Comparison of ENCODE assay signal across 31 mouse cellular contexts in genomic region chr19:10811471-10811870, GRCm38 (mm10). TPM values are rescaled to one million over a fixed set of nuclear protein-coding genes. Genes with fewer than 3 reads are reported as not detected.
"Had no signal": no experiment of that assay in that cellular context is flagged by ENCODE, and none has a peak within 500 bp of the region (broad histone marks: within the 10 kb centered on the region; RNA-seq: fewer than 3 reads in every experiment).

No protein-coding gene starts in this region.

- H3K36me3 ChIP-seq: heart, embryonic 13.5 days; heart, embryonic 15.5 days; hindbrain, embryonic 12.5 days; kidney, embryonic 15.5 days; limb, embryonic 13.5 days; limb, embryonic 15.5 days; liver, embryonic 12.5 days had no signal

- H3K4me3 ChIP-seq: heart, adult 2 months; heart, embryonic 13.5 days; heart, embryonic 15.5 days; hindbrain, embryonic 12.5 days; kidney, embryonic 15.5 days; layer of hippocampus, adult 2 months; left cerebral cortex, adult 2 months; limb, embryonic 13.5 days; limb, embryonic 15.5 days; liver, embryonic 12.5 days had no signal

- H3K4me1 ChIP-seq: heart, embryonic 13.5 days; heart, embryonic 15.5 days; kidney, embryonic 15.5 days; limb, embryonic 15.5 days; liver, embryonic 12.5 days had no signal

- H3K27ac ChIP-seq: heart, adult 2 months; heart, embryonic 13.5 days; heart, embryonic 15.5 days; hindbrain, embryonic 12.5 days; hindbrain, embryonic 14.5 days; kidney, embryonic 15.5 days; kidney, postnatal 0 days; layer of hippocampus, adult 2 months; limb, embryonic 13.5 days; limb, embryonic 15.5 days; liver, embryonic 12.5 days; liver, embryonic 14.5 days had no signal

- ATAC-seq: hindbrain, embryonic 16.5 days; intestine, embryonic 16.5 days; liver, embryonic 12.5 days had no signal

- H3K9me3 ChIP-seq: heart, embryonic 13.5 days; heart, embryonic 15.5 days; hindbrain, embryonic 12.5 days; kidney, embryonic 15.5 days; limb, embryonic 13.5 days; limb, embryonic 15.5 days; liver, embryonic 12.5 days had no signal

- H3K9ac ChIP-seq: heart, embryonic 13.5 days; heart, embryonic 15.5 days; hindbrain, embryonic 12.5 days; hindbrain, embryonic 14.5 days; kidney, embryonic 15.5 days; limb, embryonic 13.5 days; limb, embryonic 15.5 days; liver, embryonic 12.5 days; liver, embryonic 14.5 days had no signal

- H3K27me3 ChIP-seq: heart, embryonic 13.5 days; heart, embryonic 15.5 days; hindbrain, embryonic 12.5 days; kidney, embryonic 15.5 days; limb, embryonic 13.5 days; limb, embryonic 15.5 days; liver, embryonic 12.5 days had no signal

- DNase-seq: gastrocnemius, postnatal 14 days; gastrocnemius, postnatal 36 days; heart, adult 11 months; heart, adult 2 months; heart, postnatal 14 days; heart, postnatal 36 days; kidney, adult 11 months; kidney, adult 2 months; kidney, adult 9 months; kidney, postnatal 25 days; kidney, postnatal 4 days; left cerebral cortex, postnatal 4 days had no signal

- H3K4me2 ChIP-seq: heart, embryonic 11.5 days; heart, embryonic 13.5 days; heart, embryonic 15.5 days; hindbrain, embryonic 12.5 days; hindbrain, embryonic 14.5 days; kidney, embryonic 15.5 days; limb, embryonic 13.5 days; limb, embryonic 15.5 days; liver, embryonic 12.5 days had no signal

RNA-seq across cellular contexts. Expression of gene Cd6, which starts 18.4 kb away (rescaled TPM):
- total RNA-seq: gastrocnemius, adult 18-20 months; gastrocnemius, adult 8-10 months; gastrocnemius, postnatal 14 days; layer of hippocampus, postnatal 10 days; left cerebral cortex, postnatal 4 days had no signal
- polyA plus RNA-seq: heart, embryonic 11.5 days; heart, embryonic 15.5 days; heart, postnatal 0 days; hindbrain, embryonic 12.5 days; hindbrain, embryonic 14.5 days; hindbrain, embryonic 16.5 days; kidney, postnatal 0 days; limb, embryonic 13.5 days; limb, embryonic 15.5 days; liver, embryonic 12.5 days; liver, embryonic 14.5 days had no signal
